Comparison of ENCODE assay signal across 9 mouse cellular contexts in genomic region chr5:113179451-113179842, GRCm38 (mm10). TPM values are rescaled to one million over a fixed set of nuclear protein-coding genes. Genes with fewer than 3 reads are reported as not detected.
DNase-seq lines count a peak whose midpoint lies in the region; ATAC-seq lines count a peak whose summit lies in the region.
"Had no signal": no experiment of that assay in that cellular context is flagged by ENCODE, and none has a peak within 500 bp of the region (broad histone marks: within the 10 kb centered on the region; RNA-seq: fewer than 3 reads in every experiment).

No protein-coding gene starts in this region.

- 2% methylated on average over 7 of the region's 9 CpGs for WGBS in kidney, embryonic 15.5 days
- 0% methylated on average over 7 of the region's 9 CpGs for WGBS in embryonic facial prominence, embryonic 11.5 days
- 19% methylated on average over 5 of the region's 9 CpGs for WGBS in intestine, embryonic 16.5 days
- 11% methylated on average over 5 of the region's 9 CpGs for whole genome bisulfite sequencing in midbrain, embryonic 16.5 days

- no peak for DNase-seq in kidney, adult 11 months
- peak; percentile 58 for DNase-seq in embryonic facial prominence, embryonic 11.5 days (ENCODE audit: low spot score)
- no peak for DNase-seq in thymus, postnatal 10 days (ENCODE audit: low spot score in 2 of 2)
- DNase-seq in cerebellum, adult 8-10 months = no peak
- no peak for DNase-seq in ovary, postnatal 14 days (ENCODE audit: low spot score)

- peak overlapping the region; percentile 97 for H3K27ac ChIP-seq in kidney, embryonic 15.5 days
- peak overlapping the region; percentile 72; the same call in 1 of the 2 replicates for H3K27ac ChIP-seq in embryonic facial prominence, embryonic 11.5 days (replicated peaks; ENCODE audit: low read depth, low read length)
- H3K27ac ChIP-seq in intestine, embryonic 16.5 days (ENCODE audit: low read length) = peak overlapping the region; percentile 92
- peak overlapping the region; percentile 63 for H3K27ac ChIP-seq in midbrain, embryonic 16.5 days (ENCODE audit: low read length)

- peaks cover 37% of the 10 kb centered on the region for H3K4me1 ChIP-seq in kidney, embryonic 15.5 days
- no peaks in the 10 kb centered on the region; the same call in 1 of the 2 replicates for H3K4me1 ChIP-seq in embryonic facial prominence, embryonic 11.5 days (ENCODE audit: control insufficient read depth, insufficient read depth, low read length)
- H3K4me1 ChIP-seq in intestine, embryonic 16.5 days (ENCODE audit: control insufficient read depth, insufficient read depth, low read length) = peaks cover 23% of the 10 kb centered on the region
- H3K4me1 ChIP-seq in midbrain, embryonic 16.5 days (ENCODE audit: control insufficient read depth, insufficient read depth, low read length) = peaks cover 10% of the 10 kb centered on the region

- peak overlapping the region; percentile 62 for H3K4me2 ChIP-seq in kidney, embryonic 15.5 days
- H3K4me2 ChIP-seq in embryonic facial prominence, embryonic 11.5 days (ENCODE audit: low read depth, low read length) = peak overlapping the region; percentile 43
- peak overlapping the region; percentile 52 for H3K4me2 ChIP-seq in intestine, embryonic 16.5 days (ENCODE audit: low read depth, low read length)
- peak overlapping the region; percentile 52 for H3K4me2 ChIP-seq in midbrain, embryonic 16.5 days (ENCODE audit: low read length)

- peak overlapping the region; percentile 50 for H3K9ac ChIP-seq in kidney, embryonic 15.5 days
- peak overlapping the region; percentile 59 for H3K9ac ChIP-seq in embryonic facial prominence, embryonic 11.5 days (replicated peaks; ENCODE audit: low read length)
- H3K9ac ChIP-seq in intestine, embryonic 16.5 days (ENCODE audit: low read depth, low read length) = peak overlapping the region; percentile 66
- peak overlapping the region; percentile 62 for H3K9ac ChIP-seq in midbrain, embryonic 16.5 days (ENCODE audit: low read depth, low read length)

- no peaks in the 10 kb centered on the region for H3K27me3 ChIP-seq in kidney, embryonic 15.5 days
- no peaks in the 10 kb centered on the region for H3K27me3 ChIP-seq in embryonic facial prominence, embryonic 11.5 days (ENCODE audit: control insufficient read depth, insufficient read depth, low read length)
- no peaks in the 10 kb centered on the region for H3K27me3 ChIP-seq in intestine, embryonic 16.5 days (replicated peaks; ENCODE audit: control insufficient read depth, insufficient read depth, low read length)
- H3K27me3 ChIP-seq in midbrain, embryonic 16.5 days (ENCODE audit: control insufficient read depth, insufficient read depth, low read depth, low read length) = no peaks in the 10 kb centered on the region

- no peak for ATAC-seq in kidney, embryonic 15.5 days (replicated peaks; ENCODE audit: low FRiP score)
- ATAC-seq in embryonic facial prominence, embryonic 11.5 days (replicated peaks; ENCODE audit: insufficient number of reproducible peaks, low FRiP score, low TSS enrichment, low read depth) = no peak
- no peak for ATAC-seq in intestine, embryonic 16.5 days
- ATAC-seq in midbrain, embryonic 16.5 days = no peak

- peak overlapping the region; percentile 33 for H3K4me3 ChIP-seq in kidney, embryonic 15.5 days (replicated peaks)
- peak overlapping the region; percentile 14; the same call in 1 of the 2 replicates for H3K4me3 ChIP-seq in embryonic facial prominence, embryonic 11.5 days (ENCODE audit: low read depth, low read length)
- H3K4me3 ChIP-seq in intestine, embryonic 16.5 days (ENCODE audit: low read length) = peak overlapping the region; percentile 31
- peak overlapping the region; percentile 26 for H3K4me3 ChIP-seq in midbrain, embryonic 16.5 days (ENCODE audit: low read depth, low read length)

- no peaks in the 10 kb centered on the region for H3K9me3 ChIP-seq in kidney, embryonic 15.5 days (replicated peaks)
- no peaks in the 10 kb centered on the region for H3K9me3 ChIP-seq in embryonic facial prominence, embryonic 11.5 days (replicated peaks; ENCODE audit: control insufficient read depth, low read length)
- H3K9me3 ChIP-seq in intestine, embryonic 16.5 days (ENCODE audit: control insufficient read depth, low read length) = no peaks in the 10 kb centered on the region
- no peaks in the 10 kb centered on the region for H3K9me3 ChIP-seq in midbrain, embryonic 16.5 days (replicated peaks; ENCODE audit: control insufficient read depth, low read length, poor library complexity, severe bottlenecking)

- H3K36me3 ChIP-seq in kidney, embryonic 15.5 days = peaks cover 20% of the 10 kb centered on the region
- no peaks in the 10 kb centered on the region for H3K36me3 ChIP-seq in embryonic facial prominence, embryonic 11.5 days (replicated peaks; ENCODE audit: control insufficient read depth, insufficient read depth, low read depth, low read length)
- H3K36me3 ChIP-seq in intestine, embryonic 16.5 days (ENCODE audit: control insufficient read depth, insufficient read depth, low read length) = no peaks in the 10 kb centered on the region
- no peaks in the 10 kb centered on the region for H3K36me3 ChIP-seq in midbrain, embryonic 16.5 days (ENCODE audit: control insufficient read depth, insufficient read depth, low read length)
- H3K36me3 ChIP-seq: G1E had no signal

RNA-seq across cellular contexts. Expression of gene 2900026A02Rik, which starts 41.6 kb away (rescaled TPM):
- 7.0 and 7.5 TPM in 2 replicates for polyA plus RNA-seq in kidney, embryonic 15.5 days (2015; fragmentation: Nextera tagmentation; extraction: Ambion mirVana)
- 1.4 and 1.7 TPM in 2 replicates for polyA plus RNA-seq in embryonic facial prominence, embryonic 11.5 days (2014; fragmentation: Nextera tagmentation; extraction: Ambion mirVana)
- 8.3 and 9.5 TPM in 2 replicates for polyA plus RNA-seq in intestine, embryonic 16.5 days (2015; fragmentation: Nextera tagmentation; extraction: Ambion mirVana)
- polyA plus RNA-seq in midbrain, embryonic 16.5 days (2015; fragmentation: Nextera tagmentation; extraction: Ambion mirVana) = 3.8 and 4.2 TPM in 2 replicates
- polyA plus RNA-seq: G1E had no signal

RNA-seq across cellular contexts. Expression of gene Tmem211, which starts 47.3 kb away (rescaled TPM):
- polyA plus RNA-seq in kidney, embryonic 15.5 days (2015; fragmentation: Nextera tagmentation; extraction: Ambion mirVana) = 0.19 TPM in 1 of 2 replicates, not detected in the other
- polyA plus RNA-seq in embryonic facial prominence, embryonic 11.5 days (2014; fragmentation: Nextera tagmentation; extraction: Ambion mirVana) = 0.33 and 0.70 TPM in 2 replicates
- 0.13 and 0.28 TPM in 2 replicates for polyA plus RNA-seq in intestine, embryonic 16.5 days (2015; fragmentation: Nextera tagmentation; extraction: Ambion mirVana)
- polyA plus RNA-seq in midbrain, embryonic 16.5 days (2015; fragmentation: Nextera tagmentation; extraction: Ambion mirVana) = not detected in 2 replicates
- polyA plus RNA-seq: G1E had no signal
